Mouse (Mus musculus) gastrocnemius, postnatal 14 days (tissue): ENCODE measurements around the gene Nfam1. TPM values are rescaled to one million over a fixed set of nuclear protein-coding genes. Genes with fewer than 3 reads are reported as not detected.

Source experiments
- microRNA-seq, 2 experiments: library from miRNA; unstranded; fragments of <30 nt; microRNA quantifications; one replicate each; pipeline ENCODE4 v1.2.0; 2021
- total RNA-seq, 2 experiments: library from RNA; stranded (reverse); gene quantifications; 2 replicates each; pipeline ENCODE4 v1.2.3; 2021

The Nfam1 gene
- total RNA-seq, 2 experiments from 2014 or later, result 1.0 to 1.4 TPM

Small RNAs within 50 kb of the gene (microRNA-seq; reads per million reads assigned to microRNA genes)
- gene Mir3080, result 0.50 to 1.6 reads per million in 2 experiments

Other genes starting within 250 kb of the Nfam1 start
- not detected for gene Cyp2d26, start 239.0 kb downstream of the Nfam1 start, total RNA-seq
- 10 to 100 TPM; 21.9 to 26.0 TPM for gene Tcf20, start 45.4 kb downstream of the Nfam1 start, total RNA-seq
- 10 to 100 TPM; 31.9 to 32.5 TPM for gene Serhl, start 56.2 kb upstream of the Nfam1 start, total RNA-seq
- 10 to 100 TPM; 40.2 to 41.2 TPM for gene Rrp7a, start 89.5 kb upstream of the Nfam1 start, total RNA-seq
- 10 to 100 TPM; 25.8 to 26.5 TPM for gene Poldip3, start 116.1 kb upstream of the Nfam1 start, total RNA-seq
- 10 to 100 TPM; 69.1 to 74.4 TPM for gene Cyb5r3, start 139.3 kb upstream of the Nfam1 start, total RNA-seq
- gene A4galt, start 218.5 kb upstream of the Nfam1 start, total RNA-seq, result 1 to 10 TPM; 5.7 to 7.4 TPM